Mouse (Mus musculus) MEL (cell line): Measurements from ENCODE around the gene Hist2h3b. TPM values are rescaled to one million over a fixed set of nuclear protein-coding genes. Genes with fewer than 3 reads are reported as not detected.
"Not testable (repeated sequence)": the region's sequence is repeated elsewhere in the genome, so short reads cannot be mapped to it uniquely, and the experiment has no call there.

Experiments
- DNase-seq: peaks from one replicate; pipeline ENCODE4 v3.0.0; 2011; ENCODE audit warnings: low read depth, low spot score
- H3K27ac ChIP-seq: 2 replicates; pipeline ENCODE4 v1.5.1; 2012; ENCODE audit warnings: low read depth, mild to moderate bottlenecking, control low read depth, low read length, moderate library complexity; ENCODE audit not compliant: control insufficient read depth
- H3K27me3 ChIP-seq, 2 experiments: fragments of 150-350 bp in 1 of 2; sonication (generic) in 1 of 2; 2 replicates each; pipeline ENCODE4 v1.6.1; 2012; ENCODE audit warnings: low read length in 2 of 2, mild to moderate bottlenecking in 2 of 2, improper control_type of control experiment in 1 of 2, moderate library complexity in 1 of 2; ENCODE audit not compliant: insufficient read depth in 2 of 2, control insufficient read depth in 1 of 2
- H3K36me3 ChIP-seq, 2 experiments: 2 replicates each; pipeline ENCODE4 v1.6.1; 2012 to 2014; ENCODE audit warnings: low read length in 2 of 2, improper control_type of control experiment in 1 of 2, inconsistent platforms in 1 of 2, mild to moderate bottlenecking in 1 of 2; ENCODE audit not compliant: insufficient read depth in 2 of 2, control insufficient read depth in 1 of 2
- H3K4me1 ChIP-seq, 2 experiments: fragments of 150-350 bp in 1 of 2; sonication (generic) in 1 of 2; 2 replicates each; pipeline ENCODE4 v1.6.1; 2012; ENCODE audit warnings: low read length in 2 of 2, improper control_type of control experiment in 1 of 2, mild to moderate bottlenecking in 1 of 2; ENCODE audit not compliant: insufficient read depth in 2 of 2, control insufficient read depth in 1 of 2
- H3K4me3 ChIP-seq, 2 experiments: fragments of 150-350 bp in 1 of 2; sonication (generic) in 1 of 2; 2 replicates each; pipeline ENCODE4 v1.5.1; 2012; ENCODE audit warnings: low read depth in 2 of 2, low read length in 2 of 2, mild to moderate bottlenecking in 2 of 2, moderate library complexity in 2 of 2, control low read depth in 1 of 2, improper control_type of control experiment in 1 of 2; ENCODE audit not compliant: control insufficient read depth in 1 of 2, insufficient read depth in 1 of 2
- H3K79me2 ChIP-seq: 2 replicates; pipeline ENCODE4 v1.6.1; 2012; ENCODE audit warnings: mild to moderate bottlenecking, low read length, moderate library complexity; ENCODE audit not compliant: control insufficient read depth, poor library complexity, insufficient read depth
- H3K9ac ChIP-seq: 2 replicates; pipeline ENCODE4 v1.6.1; 2012; ENCODE audit warnings: low read depth, mild to moderate bottlenecking, control low read depth, low read length, moderate library complexity; ENCODE audit not compliant: control insufficient read depth, poor library complexity, severe bottlenecking
- H3K9me3 ChIP-seq: fragments of 150-350 bp; sonication (generic); replicated peaks from 2 replicates; pipeline ENCODE4 v1.6.1; 2012; ENCODE audit warnings: mild to moderate bottlenecking, low read length, improper control_type of control experiment, moderate library complexity; ENCODE audit not compliant: insufficient read depth
- BHLHE40 ChIP-seq: IDR thresholded peaks from 2 replicates; pipeline ENCODE4 v1.6.1; 2012; ENCODE audit warnings: low read depth, mild to moderate bottlenecking, inconsistent platforms, low read length, improper control_type of control experiment, borderline replicate concordance
- CHD1 ChIP-seq: IDR thresholded peaks from 2 replicates; pipeline ENCODE4 v1.6.1; 2012; ENCODE audit warnings: low read depth, mild to moderate bottlenecking, inconsistent platforms, low read length, improper control_type of control experiment
- E2F4 ChIP-seq: IDR thresholded peaks from 2 replicates; pipeline ENCODE4 v1.6.1; 2011; ENCODE audit warnings: low read depth, low read length, improper control_type of control experiment, borderline replicate concordance
- EP300 ChIP-seq, 2 experiments: IDR thresholded peaks; 2 replicates each; pipeline ENCODE4 v1.6.1; 2011; ENCODE audit warnings: improper control_type of control experiment in 2 of 2, low read length in 2 of 2, low read depth in 1 of 2, mild to moderate bottlenecking in 1 of 2
- MAZ ChIP-seq: IDR thresholded peaks from 2 replicates; pipeline ENCODE4 v1.6.1; 2012; ENCODE audit warnings: low read depth, mild to moderate bottlenecking, inconsistent platforms, low read length, improper control_type of control experiment
- POLR2AphosphoS2 ChIP-seq: IDR thresholded peaks from 2 replicates; pipeline ENCODE4 v1.6.1; 2011; ENCODE audit warnings: low read length, improper control_type of control experiment
- RCOR1 ChIP-seq: IDR thresholded peaks from 2 replicates; pipeline ENCODE4 v1.6.1; 2012; ENCODE audit warnings: low read depth, mild to moderate bottlenecking, inconsistent platforms, low read length, improper control_type of control experiment
- TAL1 ChIP-seq: IDR thresholded peaks from 2 replicates; pipeline ENCODE4 v1.6.1; 2012; ENCODE audit warnings: mild to moderate bottlenecking, inconsistent platforms, low read length, moderate library complexity, mixed read lengths
- TBP ChIP-seq: IDR thresholded peaks from 2 replicates; pipeline ENCODE4 v1.8.0; 2011; ENCODE audit warnings: low read depth, low read length, improper control_type of control experiment
- ZNF384 ChIP-seq: IDR thresholded peaks from 2 replicates; pipeline ENCODE4 v1.6.1; 2012; ENCODE audit warnings: low read depth, mild to moderate bottlenecking, inconsistent platforms, low read length, improper control_type of control experiment
- polyA plus RNA-seq, 2 experiments: library from polyadenylated mRNA; stranded (reverse) in 1 of 2; unstranded in 1 of 2; fragments of >175 nt in 1 of 2; fragments of >200 nt in 1 of 2; gene quantifications; 2 replicates each; pipeline versions ENCODE4 v1.2.1 to v1.2.4; 2012; ENCODE audit warnings: low replicate concordance in 2 of 2, low read depth in 1 of 2; ENCODE audit not compliant: insufficient read length in 2 of 2, insufficient read depth in 1 of 2, missing spikeins in 1 of 2
- total RNA-seq: library from RNA; depleted of rRNA; stranded (reverse); fragments of 300-350 nt; gene quantifications from 2 replicates; pipeline ENCODE4 v1.2.3, GENCODE M21; 2012

The Hist2h3b gene
- total and polyA plus RNA-seq, 3 experiments: 71.7 to 3,962 TPM; not detected in 1

DNA sequence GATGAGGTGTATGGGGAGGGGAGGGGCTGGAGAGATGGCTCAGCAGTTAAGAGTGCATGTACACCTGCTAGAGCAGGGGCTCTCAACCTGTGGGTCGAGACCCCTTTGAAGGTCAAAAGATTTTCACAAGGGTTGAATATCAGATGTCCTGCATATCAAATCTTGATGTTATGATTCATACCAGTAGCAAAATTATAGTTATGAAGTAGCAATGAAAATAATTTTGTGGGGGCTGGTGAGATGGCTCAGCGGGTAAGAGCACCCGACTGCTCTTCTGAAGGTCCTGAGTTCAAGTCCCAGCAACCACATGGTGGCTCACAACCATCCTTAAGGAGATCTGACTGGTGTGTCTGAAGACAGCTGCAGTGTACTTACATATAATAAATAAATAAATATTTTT is 22.3 kb downstream of the Hist2h3b start:
- Histone ChIP-seq H3K4me1 (peaks cover 16 to 25% of the 10 kb centered on the region in 2 experiments), H3K36me3 (peaks cover 0 to 14% of the 10 kb centered on the region in 2 experiments; a peak in 2 of 4 replicates)
- not testable (repeated sequence) for H3K9me3 ChIP-seq, DNase-seq, H3K4me3 ChIP-seq, H3K9ac ChIP-seq, H3K27ac ChIP-seq, H3K27me3 ChIP-seq, H3K79me2 ChIP-seq
- TF ChIP-seq TBP: peak; percentile 92

- Histone ChIP-seq H3K9ac (peak overlapping the region; percentile 36), H3K4me3 (peak overlapping the region; percentile 51 to 53), H3K79me2 (no peaks in the 10 kb centered on the region), H3K4me1 (peaks cover 16 to 25% of the 10 kb centered on the region in 2 experiments), H3K9me3 (no peaks in the 10 kb centered on the region), H3K36me3 (peaks cover 0 to 14% of the 10 kb centered on the region in 2 experiments; a peak in 2 of 4 replicates)
- DNase-seq: no peak
- TF ChIP-seq ZNF384 (no peak), POLR2AphosphoS2 (no peak)
- TF ChIP-seq, all 39 proteins: peak for 0
- Histone ChIP-seq H3K27me3 (no peaks in the 10 kb centered on the region), H3K27ac (peak overlapping the region; percentile 72; the same call in 1 of the 2 replicates)
Observed at GRCm38 (mm10) chr3:96292641-96293040, 24.2 kb downstream of the Hist2h3b start.

DNA sequence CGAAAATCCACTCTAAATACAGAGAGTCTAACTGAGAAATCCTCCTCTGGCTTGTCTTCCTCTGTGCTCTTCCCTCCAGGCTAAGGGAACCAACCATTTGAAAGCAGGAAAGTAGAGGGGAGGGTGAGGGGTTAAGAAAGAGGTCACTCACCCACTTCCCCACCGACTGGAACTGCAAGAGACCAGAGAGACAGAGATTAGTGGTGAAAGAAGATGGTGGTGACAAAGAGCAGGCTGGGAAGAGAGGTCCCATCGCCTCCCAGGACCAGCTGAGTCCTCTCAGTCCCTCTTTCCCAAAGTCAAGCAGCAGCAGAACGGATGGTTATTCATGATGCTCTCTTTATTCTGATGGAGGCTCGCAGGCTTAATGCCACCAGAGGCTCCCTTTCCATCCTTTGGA is 24.9 kb downstream of the Hist2h3b start:
- no peaks in the 10 kb centered on the region for H3K9me3 ChIP-seq
- H3K27ac ChIP-seq: peak overlapping the region; percentile 72
- TF ChIP-seq MAZ (0 out of 2 replicates have a peak, but pooled peaks have one; percentile 11), TAL1 (no peak), CHD1 (peak; percentile 67), BHLHE40 (no peak), EP300 (IDR thresholded peaks at IDR 0.05; ENCODE audit: low read depth in 1 of 2, low read length in 2 of 2) (no peak), E2F4 (no peak), RCOR1 (no peak)
- H3K79me2 ChIP-seq: no peaks in the 10 kb centered on the region
- peak overlapping the region; percentile 51 to 53 for H3K4me3 ChIP-seq
- peaks cover 16 to 25% of the 10 kb centered on the region in 2 experiments for H3K4me1 ChIP-seq
- H3K9ac ChIP-seq: peak overlapping the region; percentile 36
- no peak for DNase-seq
- no peaks in the 10 kb centered on the region for H3K27me3 ChIP-seq
- peaks cover 0 to 14% of the 10 kb centered on the region in 2 experiments; a peak in 2 of 4 replicates for H3K36me3 ChIP-seq
